Mouse (Mus musculus): ENCODE data around the gene Scrn3.

Scrn3 gene

GRCm38 (mm10) chr2:73319218-73319617 is 6.8 kb downstream of the Scrn3 start:
- no peak for DNase-seq

DNA sequence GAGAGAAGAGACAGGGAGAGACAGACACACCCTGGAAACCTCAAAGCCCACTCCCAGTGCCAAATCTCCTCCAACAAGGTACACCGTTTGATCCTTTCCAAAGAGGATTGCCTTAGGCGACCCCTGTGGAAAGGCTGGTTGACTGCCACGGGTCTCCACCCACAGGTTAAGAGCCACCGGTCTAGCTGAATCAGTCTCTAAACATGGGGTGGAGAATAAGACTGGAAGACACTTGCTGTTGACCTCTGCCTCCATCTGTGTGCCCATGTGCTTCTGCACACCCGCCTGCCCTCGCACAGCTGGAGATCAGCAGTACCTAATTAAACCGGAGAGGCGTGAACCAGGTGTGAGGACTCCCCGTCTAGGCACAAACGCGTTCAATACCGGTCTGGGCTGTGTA is 10.6 kb downstream of the Scrn3 start:
- DNase-seq, result no peak

DNA sequence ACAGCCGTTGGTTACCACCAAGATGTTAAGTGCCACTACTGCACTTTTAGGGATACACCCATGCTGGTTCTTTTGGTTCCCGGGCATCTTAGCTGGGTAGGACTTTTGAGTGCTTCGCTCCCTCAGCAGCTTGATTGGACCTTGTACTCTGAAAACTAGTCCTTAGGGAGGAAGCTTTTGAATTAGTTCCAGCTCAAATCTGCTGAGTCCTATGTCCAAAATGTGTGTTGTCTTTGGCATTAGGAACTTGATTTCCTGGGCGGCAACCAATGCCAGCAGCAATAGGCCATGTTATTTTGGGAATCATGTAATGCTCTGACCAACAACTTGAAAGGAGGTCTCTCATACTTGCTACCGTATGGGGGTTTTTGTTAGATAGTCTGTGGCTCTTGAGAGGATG is 13.5 kb downstream of the Scrn3 start:
- no peak for DNase-seq

GRCm38 (mm10) chr2:73335949-73336348 is 23.5 kb downstream of the Scrn3 start:
- no peak for DNase-seq

GRCm38 (mm10) chr2:73338415-73338814 is 26.0 kb downstream of the Scrn3 start:
- no peak for DNase-seq

DNA sequence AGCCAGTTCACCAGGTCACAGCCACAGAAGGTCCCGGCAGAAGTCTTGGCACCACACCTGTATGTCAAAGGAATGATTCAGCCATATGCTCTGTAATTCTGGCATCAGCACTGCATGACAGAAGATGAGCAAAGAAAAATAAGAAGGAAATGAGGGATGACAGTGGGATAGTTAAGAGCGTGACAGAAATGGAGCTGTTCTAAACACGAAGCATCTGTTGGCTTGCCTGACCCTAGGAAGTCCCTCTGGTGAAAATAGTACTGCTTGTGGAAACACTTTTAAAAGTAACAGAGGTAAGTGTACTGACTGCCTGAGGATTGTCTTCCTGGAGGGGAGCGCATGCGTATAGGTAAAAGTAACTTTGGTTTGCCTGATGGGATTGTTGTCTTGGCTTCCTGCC is 31.3 kb downstream of the Scrn3 start:
- DNase-seq, result no peak

DNA sequence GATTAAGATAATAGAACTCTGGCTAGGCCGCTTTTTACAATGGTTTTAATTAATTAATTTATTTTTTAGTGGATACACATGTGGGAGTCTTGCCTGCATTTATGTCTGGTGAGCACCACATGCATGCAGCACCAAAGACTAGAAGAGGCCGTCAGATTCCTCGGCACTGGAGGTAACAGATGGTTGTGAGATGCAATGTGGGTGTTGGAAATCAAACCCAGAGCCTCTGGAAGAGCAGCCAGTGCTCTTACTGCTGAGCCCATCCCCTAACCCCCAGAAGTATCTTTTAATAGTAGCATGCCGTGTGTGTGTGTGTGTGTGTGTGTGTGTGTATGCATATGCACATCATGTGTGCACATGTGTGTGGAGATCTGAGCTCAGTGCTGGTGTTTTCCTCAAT is 32.8 kb downstream of the Scrn3 start:
- no peak for DNase-seq

- no peak for DNase-seq
Measured at GRCm38 (mm10) chr2:73346345-73347086, 34.1 kb downstream of the Scrn3 start.

DNA sequence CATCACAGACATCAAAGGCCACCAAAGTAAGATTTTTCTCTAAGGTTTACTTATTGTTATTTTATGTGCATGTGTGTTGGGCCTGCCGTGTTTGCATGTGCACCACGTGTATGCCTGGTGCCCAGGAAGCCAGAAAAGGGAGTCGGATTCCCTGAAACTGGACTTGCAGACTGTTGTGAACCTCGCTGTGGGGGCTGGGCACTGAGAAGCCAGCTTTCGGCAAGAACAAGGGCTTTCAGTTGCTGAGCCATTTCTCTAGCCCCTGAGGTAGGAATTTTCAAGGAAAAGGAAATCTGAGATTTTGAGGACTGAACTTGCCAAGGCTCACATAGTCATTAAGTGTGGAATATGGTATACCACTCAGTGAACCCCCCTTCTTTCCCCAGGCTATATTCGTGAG is 34.7 kb downstream of the Scrn3 start:
- no peak for DNase-seq

DNA sequence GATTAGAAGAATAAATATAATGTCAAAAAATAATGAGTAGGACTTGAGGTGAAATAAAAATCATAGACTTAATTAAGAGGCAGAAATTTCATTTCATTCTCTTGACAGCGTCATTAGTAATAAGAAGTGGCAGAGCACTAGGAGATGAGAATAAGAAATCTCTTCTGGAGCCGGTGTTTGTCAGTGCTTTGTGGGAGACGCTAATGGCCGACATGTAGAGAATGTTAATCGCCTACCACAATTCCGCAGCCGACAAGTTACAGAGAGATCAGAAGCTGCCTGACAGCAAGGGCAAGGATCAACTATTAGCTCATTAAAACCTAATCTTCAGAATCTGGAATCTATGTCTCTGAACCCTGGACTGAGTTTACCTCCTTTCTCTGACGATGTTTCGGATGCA is 35.4 kb downstream of the Scrn3 start:
- no peak for DNase-seq

DNA sequence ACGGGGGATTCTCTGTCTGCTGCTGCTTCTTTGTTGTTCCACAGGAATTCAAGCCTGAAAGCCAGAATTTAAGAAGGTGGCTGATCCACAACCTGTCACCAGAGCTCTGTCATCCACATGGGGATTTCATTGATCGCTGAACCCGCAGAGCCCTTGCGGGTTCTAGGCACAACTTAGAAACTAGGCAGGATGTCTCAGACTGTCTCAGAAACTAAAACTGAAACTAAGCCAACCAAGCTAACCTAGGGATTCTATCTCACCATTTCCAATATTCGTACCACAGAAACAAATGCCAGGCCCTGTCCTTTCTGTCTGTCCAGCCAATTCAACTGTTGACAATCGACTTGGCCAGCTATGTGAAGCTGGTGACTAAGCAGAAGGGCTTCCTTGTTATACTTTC is 35.8 kb downstream of the Scrn3 start:
- DNase-seq, result no peak

DNA sequence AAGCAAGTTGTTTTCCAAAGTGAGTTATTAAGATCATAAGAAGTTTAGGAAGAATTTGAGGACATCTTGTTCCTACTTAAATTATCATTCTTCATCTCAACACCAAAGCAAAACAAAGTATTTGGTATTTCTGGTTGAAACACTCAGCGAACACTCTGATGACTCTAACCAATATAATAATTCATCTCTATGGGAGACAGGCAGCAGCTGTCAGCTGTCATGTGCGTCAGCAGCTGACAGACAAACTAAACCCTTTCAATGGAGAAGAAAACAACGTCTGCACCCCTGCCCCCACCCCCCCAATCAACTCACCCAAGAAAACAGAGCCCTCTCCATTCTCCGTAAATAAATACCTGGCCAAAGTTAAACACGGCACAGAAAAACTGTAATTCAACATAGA is 39.1 kb downstream of the Scrn3 start:
- peak; percentile 22 for DNase-seq

DNA sequence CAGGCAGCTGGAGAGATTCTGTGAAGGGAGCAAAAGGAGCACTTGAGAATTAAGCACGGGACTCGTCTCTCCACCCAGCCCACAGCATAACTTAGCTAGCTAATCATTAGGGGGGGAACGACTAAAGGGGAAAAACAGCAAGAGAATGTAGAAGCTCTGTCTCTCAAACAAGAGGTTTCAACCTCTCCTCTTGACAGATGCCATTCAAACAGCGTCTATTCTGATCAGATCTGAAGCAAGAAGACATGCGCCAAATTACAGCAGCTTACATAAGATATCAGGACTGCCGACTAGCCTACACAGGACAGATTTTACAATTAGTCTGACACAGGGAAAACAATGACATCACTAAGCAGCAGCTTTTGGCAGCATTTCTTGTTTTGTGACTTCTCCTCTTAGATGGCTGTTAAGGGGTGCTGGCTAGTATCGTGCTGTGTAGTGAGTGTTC is 39.5 kb downstream of the Scrn3 start:
- DNase-seq, result peak; percentile 21

DNA sequence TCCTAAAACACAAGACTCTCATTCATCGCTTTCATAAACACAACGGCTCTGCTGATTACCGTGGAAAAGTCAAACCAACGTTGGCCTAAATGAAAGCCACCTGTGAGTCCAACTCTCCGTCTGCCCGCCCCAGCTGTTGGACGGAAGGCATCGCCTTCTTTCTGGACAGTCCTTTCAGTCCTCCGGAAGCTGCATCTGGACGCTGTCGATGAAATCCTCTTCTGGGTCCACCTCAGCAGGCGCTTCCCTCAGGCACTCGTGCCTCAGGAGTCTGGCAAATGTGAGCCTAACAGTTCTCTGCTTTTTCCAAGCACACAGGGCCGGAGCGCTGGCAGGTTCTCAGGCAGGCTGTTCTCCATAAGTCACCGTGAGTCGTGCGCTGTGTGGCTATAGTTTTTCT is 44.6 kb downstream of the Scrn3 start:
- no peak for DNase-seq

- no peak for DNase-seq
Measured at GRCm38 (mm10) chr2:73359941-73360340, 47.5 kb downstream of the Scrn3 start.

GRCm38 (mm10) chr2:73360536-73360935 is 48.1 kb downstream of the Scrn3 start:
- DNase-seq, result no peak

DNA sequence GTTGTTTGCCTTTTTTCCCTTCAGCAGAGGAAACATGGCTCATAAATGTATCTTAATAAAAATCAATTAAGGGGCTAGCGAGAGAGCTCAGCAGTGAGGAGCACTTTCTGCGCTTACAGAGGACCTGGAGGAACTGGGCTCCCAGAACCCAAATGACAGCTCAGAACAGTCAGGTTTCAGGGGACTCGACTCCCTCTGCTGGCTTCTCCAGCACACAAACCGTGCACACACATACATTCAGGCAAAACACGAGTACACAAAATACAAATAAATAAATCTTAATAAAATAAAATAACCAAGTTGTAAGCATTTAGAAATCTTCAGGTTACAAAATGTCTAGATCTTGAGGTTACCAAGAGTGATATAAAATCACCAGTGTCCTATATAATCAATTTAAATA is 51.0 kb downstream of the Scrn3 start:
- no peak for DNase-seq

GRCm38 (mm10) chr2:73371530-73372335 is 59.3 kb downstream of the Scrn3 start:
- no peak for DNase-seq

DNA sequence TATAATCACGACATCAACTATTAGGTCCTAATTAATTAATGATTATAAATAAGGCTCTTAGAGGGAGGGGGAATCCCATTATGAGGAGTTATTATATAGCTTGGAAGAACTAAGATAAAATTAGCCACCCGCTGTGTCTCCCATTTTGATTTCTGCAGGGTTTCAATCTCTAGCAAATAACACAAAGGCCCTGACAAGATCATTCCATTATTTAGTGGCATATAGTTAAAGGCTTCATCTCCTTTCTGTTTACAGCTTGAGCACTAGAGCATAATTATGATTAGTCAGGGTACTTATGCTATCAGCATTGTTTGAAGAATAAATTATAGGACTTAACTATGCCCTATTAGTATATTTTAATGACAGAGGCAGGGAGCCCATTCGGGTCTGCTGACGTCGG is 65.9 kb downstream of the Scrn3 start:
- DNase-seq, result no peak

DNA sequence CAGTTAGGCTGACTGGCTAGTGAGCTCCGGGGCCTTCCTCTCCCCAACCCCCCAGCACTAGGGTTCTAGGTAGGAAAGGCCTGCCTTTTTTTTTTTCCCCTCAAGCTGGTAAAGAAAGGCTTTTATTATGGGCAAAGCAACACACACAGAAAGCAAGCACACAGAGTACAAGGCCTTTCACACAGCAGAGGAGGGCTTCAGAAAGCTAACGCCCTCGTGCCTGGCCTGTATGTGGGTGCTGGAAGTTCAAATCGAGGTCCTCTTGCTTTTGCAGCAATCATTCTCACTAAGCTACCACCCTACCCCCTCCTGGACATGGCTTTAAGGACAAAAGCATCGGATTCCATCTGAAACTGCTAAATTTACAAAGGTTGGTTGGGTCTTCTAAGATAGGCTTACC is 67.3 kb downstream of the Scrn3 start:
- DNase-seq, result no peak

DNA sequence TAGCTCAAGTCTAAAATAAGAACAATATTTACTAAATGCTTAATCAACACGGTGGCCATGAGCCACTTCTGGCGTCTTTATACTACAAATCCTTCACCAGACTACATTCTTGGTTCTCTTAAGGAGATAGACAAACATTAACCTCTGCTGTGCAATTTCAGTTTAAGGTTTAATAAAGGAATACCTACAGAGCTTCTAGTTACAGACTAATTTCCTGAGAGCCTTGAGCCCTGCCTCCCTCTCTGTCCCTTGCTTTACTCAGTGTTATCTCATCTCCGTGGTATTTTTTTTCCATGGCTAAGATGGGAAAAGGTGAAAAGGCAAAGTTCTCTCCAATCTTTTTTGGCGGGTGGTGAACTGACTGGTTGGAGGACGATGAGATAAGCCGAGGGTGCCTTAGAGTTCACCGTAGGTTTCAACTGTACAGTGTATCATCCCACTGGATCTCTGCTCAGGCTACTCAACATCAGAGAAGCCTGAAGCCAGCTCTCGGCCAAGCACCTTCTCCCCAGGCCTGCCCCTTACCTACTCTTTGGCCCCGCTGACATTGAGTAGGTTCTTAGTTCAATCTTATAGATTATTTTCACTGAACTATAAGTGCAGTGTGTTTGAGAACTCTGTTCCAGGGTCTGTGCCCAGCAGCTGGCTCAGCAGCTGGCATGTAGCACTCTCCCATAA is 68.0 kb downstream of the Scrn3 start:
- DNase-seq, result no peak

- DNase-seq, result no peak
Measured at GRCm38 (mm10) chr2:73385172-73385571, 72.8 kb downstream of the Scrn3 start.

DNA sequence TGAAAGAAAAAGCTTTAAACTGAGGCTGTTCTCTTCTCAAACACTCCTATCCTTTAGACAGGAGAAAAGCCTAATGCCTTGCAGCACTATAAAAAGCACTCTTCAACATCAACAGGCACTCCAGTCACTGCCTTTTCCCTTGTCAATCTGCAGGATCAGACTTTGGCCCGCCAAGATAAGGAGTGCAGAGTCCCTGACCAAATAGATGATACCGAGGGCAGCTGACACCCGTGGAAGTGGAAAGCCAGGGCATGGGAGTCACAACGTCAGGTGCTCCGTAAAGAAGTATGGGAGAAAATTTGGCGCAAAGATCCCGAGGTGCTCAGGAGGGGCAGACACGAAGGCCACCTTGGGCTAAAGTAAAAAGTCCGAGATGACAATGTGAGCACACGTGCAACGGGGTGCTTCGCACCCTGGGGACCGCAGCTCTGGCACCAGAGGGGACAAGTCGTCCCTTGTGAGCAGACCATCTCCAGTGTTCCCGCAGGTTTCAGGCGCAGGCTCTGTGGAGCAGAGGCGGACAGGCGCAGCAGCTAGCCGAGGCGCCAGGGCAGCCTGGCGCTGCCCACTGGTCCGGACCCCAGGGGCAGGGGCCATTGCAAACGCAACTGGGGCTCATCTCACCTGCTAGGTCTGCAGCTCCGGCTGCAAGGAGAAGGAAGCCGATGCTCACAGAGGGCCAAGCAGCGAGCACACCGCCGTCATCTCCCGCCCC is 73.4 kb downstream of the Scrn3 start:
- DNase-seq, result no peak
